Mouse (Mus musculus): Measurements from ENCODE around the gene Xlr3b. TPM values are rescaled to one million over a fixed set of nuclear protein-coding genes. Genes with fewer than 3 reads are reported as not detected.

The Xlr3b gene
- polyA plus RNA-seq (2015; fragmentation: Illumina TruSeq; extraction: RNeasy Lipid Tissue Mini Kit (QIAGEN cat#74804); ENCODE audit: insufficient read depth, low read depth, low replicate concordance), result 1.0 TPM

DNA sequence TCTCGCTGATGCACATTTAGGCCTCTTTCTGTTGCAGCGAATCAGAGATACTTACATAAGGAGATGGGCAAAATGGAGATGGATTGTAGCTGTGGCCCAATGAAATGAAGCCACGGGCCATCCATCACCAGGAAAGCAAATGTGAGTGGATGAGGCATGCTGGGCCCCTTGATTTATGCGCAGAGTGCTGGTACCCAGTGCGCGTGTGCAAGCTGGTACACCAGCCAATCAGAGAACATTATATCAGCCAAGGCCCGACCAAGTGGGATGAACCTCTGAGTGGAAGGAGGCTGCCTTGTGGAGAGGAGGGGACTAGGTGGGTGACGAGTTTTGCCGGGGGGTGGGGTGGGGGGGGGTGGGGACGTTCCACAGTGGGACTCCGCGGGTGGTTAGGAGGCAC is at the start of gene Xlr3b:
Gene Xlr3b, plus strand, starts transcription at position 274 of the 400 bp plus-strand sequence.

GRCm38 (mm10) chrX:73148496-73148895 is 43.5 kb upstream of the Xlr3b start, which contains the start of gene Xlr5b:
TSS of gene Xlr5b (plus strand) at chrX:73148796.

GRCm38 (mm10) chrX:73149350-73149749 is 42.7 kb upstream of the Xlr3b start, which contains the start of gene DXBay18:
TSS of gene DXBay18 (minus strand) at chrX:73149450.

GRCm38 (mm10) chrX:73176889-73177288 is 15.1 kb upstream of the Xlr3b start, which contains the start of gene Spin2d:
TSS of gene Spin2d (minus strand) at chrX:73176989.

DNA sequence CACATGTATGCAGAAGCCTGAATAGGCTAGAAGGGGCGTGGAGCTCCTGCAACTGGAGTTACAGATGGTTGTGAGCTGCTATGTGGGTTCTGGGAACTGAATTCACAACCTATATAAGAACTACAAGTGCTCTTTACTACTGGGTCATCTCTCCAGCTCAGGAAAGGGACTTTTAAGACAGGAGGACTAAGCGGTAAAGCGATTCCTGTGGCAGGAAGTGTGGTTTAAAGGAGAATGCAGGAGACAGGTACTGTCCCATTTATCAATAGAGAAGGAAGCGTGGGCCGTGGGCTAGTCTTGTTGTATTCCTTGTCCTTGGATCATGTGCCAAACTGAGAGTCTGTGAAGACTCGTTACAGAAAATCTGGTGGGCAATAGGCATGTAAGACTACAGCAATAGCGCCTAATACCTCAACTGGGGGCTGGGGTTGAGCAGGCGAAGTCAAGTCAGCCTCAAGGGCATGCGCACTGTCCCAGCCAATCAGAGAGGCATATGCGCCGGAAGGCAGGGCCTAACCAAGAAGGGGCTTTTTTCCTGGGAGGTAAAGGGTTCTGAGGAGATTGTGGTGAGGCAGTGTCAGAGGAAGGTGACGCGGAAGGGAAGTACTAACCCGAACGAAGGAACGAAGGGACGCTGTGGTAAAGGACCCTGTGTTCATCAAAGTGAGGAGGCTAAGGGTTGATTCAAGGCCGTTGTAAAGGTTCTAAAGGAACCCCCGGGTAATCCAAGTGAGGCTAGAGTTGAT is 22.0 kb downstream of the Xlr3b start, which contains the start of gene Xlr4b:
Gene Xlr4b, plus strand, starts transcription at position 515 of the 746 bp plus-strand sequence.

DNA sequence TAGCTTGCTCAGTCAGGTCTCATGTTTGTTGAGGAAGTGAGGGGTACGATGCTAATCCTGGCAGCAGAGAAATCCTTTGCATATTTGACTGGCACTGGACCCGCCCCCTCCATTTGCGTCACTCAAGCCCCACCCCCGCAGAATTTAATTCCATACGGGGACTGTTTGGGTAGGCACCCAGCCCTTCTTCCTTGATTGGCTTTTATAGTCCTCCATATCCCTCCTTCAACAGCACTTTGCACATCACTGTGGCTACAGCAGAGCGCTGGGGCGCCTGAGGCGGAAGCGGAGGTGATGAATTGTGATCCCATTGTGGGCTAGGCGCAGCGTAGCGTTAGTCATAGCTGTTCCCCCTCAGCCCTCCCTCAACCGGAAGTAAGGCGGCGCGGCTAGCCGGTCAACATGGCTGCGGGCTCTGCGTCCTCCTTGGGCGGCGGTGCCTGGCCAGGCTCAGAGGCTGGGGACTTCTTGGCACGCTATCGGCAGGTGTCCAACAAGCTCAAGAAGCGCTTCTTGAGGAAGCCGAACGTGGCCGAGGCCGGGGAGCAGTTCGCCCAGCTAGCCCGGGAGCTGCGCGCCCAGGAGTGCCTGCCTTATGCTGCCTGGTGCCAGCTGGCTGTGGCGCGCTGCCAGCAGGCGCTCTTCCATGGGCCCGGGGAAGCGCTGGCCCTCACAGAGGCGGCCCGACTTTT is 36.1 kb downstream of the Xlr3b start, which contains the start of gene F8a:
Gene F8a, plus strand, starts transcription at position 378 of the 692 bp plus-strand sequence.

DNA sequence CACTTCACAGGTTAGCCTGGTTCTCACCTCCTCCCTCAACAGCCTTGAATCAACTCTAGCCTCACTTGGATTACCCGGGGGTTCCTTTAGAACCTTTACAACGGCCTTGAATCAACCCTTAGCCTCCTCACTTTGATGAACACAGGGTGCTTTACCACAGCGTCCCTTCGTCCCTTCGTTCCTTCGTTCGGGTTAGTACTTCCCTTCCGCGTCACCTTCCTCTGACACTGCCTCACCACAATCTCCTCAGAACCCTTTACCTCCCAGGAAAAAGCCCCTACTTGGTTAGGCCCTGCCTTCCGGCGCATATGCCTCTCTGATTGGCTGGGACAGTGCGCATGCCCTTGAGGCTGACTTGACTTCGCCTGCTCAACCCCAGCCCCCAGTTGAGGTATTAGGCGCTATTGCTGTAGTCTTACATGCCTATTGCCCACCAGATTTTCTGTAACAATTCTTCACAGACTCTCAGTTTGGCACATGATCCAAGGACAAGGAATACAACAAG is 50.9 kb downstream of the Xlr3b start, which contains the start of gene Xlr4c:
Gene Xlr4c, minus strand, starts transcription at position 310 of the 505 bp plus-strand sequence.

Other genes with a start within 250 kb of the Xlr3b start
- 4.1 TPM for gene Zfp185, start 204.9 kb upstream of the Xlr3b start, polyA plus RNA-seq (2015; fragmentation: Illumina TruSeq; extraction: RNeasy Lipid Tissue Mini Kit (QIAGEN cat#74804); ENCODE audit: insufficient read depth, low read depth, low replicate concordance)
- gene Pnma5, start 155.1 kb upstream of the Xlr3b start, polyA plus RNA-seq (2015; fragmentation: Illumina TruSeq; extraction: RNeasy Lipid Tissue Mini Kit (QIAGEN cat#74804); ENCODE audit: insufficient read depth, low read depth, low replicate concordance), result not detected
- gene Pnma3, start 127.4 kb upstream of the Xlr3b start, polyA plus RNA-seq (2015; fragmentation: Illumina TruSeq; extraction: RNeasy Lipid Tissue Mini Kit (QIAGEN cat#74804); ENCODE audit: insufficient read depth, low read depth, low replicate concordance), result not detected
- gene Xlr4a, start 109.7 kb upstream of the Xlr3b start, polyA plus RNA-seq (2015; fragmentation: Illumina TruSeq; extraction: RNeasy Lipid Tissue Mini Kit (QIAGEN cat#74804); ENCODE audit: insufficient read depth, low read depth, low replicate concordance), result 1.0 TPM
- gene Xlr3a, start 95.1 kb upstream of the Xlr3b start, polyA plus RNA-seq (2015; fragmentation: Illumina TruSeq; extraction: RNeasy Lipid Tissue Mini Kit (QIAGEN cat#74804); ENCODE audit: insufficient read depth, low read depth, low replicate concordance), result 4.9 TPM
- gene Gm14685, start 75.2 kb upstream of the Xlr3b start, polyA plus RNA-seq (2015; fragmentation: Illumina TruSeq; extraction: RNeasy Lipid Tissue Mini Kit (QIAGEN cat#74804); ENCODE audit: insufficient read depth, low read depth, low replicate concordance), result not detected
- not detected for gene Xlr5b, start 43.4 kb upstream of the Xlr3b start, polyA plus RNA-seq (2015; fragmentation: Illumina TruSeq; extraction: RNeasy Lipid Tissue Mini Kit (QIAGEN cat#74804); ENCODE audit: insufficient read depth, low read depth, low replicate concordance)
- gene DXBay18, start 42.8 kb upstream of the Xlr3b start, polyA plus RNA-seq (2015; fragmentation: Illumina TruSeq; extraction: RNeasy Lipid Tissue Mini Kit (QIAGEN cat#74804); ENCODE audit: insufficient read depth, low read depth, low replicate concordance), result not detected
- gene Spin2d, start 15.2 kb upstream of the Xlr3b start, polyA plus RNA-seq (2015; fragmentation: Illumina TruSeq; extraction: RNeasy Lipid Tissue Mini Kit (QIAGEN cat#74804); ENCODE audit: insufficient read depth, low read depth, low replicate concordance), result not detected
- gene Xlr4b, start 22.1 kb downstream of the Xlr3b start, polyA plus RNA-seq (2015; fragmentation: Illumina TruSeq; extraction: RNeasy Lipid Tissue Mini Kit (QIAGEN cat#74804); ENCODE audit: insufficient read depth, low read depth, low replicate concordance), result not detected
- gene F8a, start 36.1 kb downstream of the Xlr3b start, polyA plus RNA-seq (2015; fragmentation: Illumina TruSeq; extraction: RNeasy Lipid Tissue Mini Kit (QIAGEN cat#74804); ENCODE audit: insufficient read depth, low read depth, low replicate concordance), result 3.2 TPM
- not detected for gene Xlr4c, start 50.9 kb downstream of the Xlr3b start, polyA plus RNA-seq (2015; fragmentation: Illumina TruSeq; extraction: RNeasy Lipid Tissue Mini Kit (QIAGEN cat#74804); ENCODE audit: insufficient read depth, low read depth, low replicate concordance)
- not detected for gene Xlr3c, start 73.2 kb downstream of the Xlr3b start, polyA plus RNA-seq (2015; fragmentation: Illumina TruSeq; extraction: RNeasy Lipid Tissue Mini Kit (QIAGEN cat#74804); ENCODE audit: insufficient read depth, low read depth, low replicate concordance)
- gene Xlr5a, start 100.8 kb downstream of the Xlr3b start, polyA plus RNA-seq (2015; fragmentation: Illumina TruSeq; extraction: RNeasy Lipid Tissue Mini Kit (QIAGEN cat#74804); ENCODE audit: insufficient read depth, low read depth, low replicate concordance), result not detected
- not detected for gene Xlr5c, start 100.8 kb downstream of the Xlr3b start, polyA plus RNA-seq (2015; fragmentation: Illumina TruSeq; extraction: RNeasy Lipid Tissue Mini Kit (QIAGEN cat#74804); ENCODE audit: insufficient read depth, low read depth, low replicate concordance)
- not detected for gene Gm45015, start 144.6 kb downstream of the Xlr3b start, polyA plus RNA-seq (2015; fragmentation: Illumina TruSeq; extraction: RNeasy Lipid Tissue Mini Kit (QIAGEN cat#74804); ENCODE audit: insufficient read depth, low read depth, low replicate concordance)
- 3.6 TPM for gene Zfp275, start 150.4 kb downstream of the Xlr3b start, polyA plus RNA-seq (2015; fragmentation: Illumina TruSeq; extraction: RNeasy Lipid Tissue Mini Kit (QIAGEN cat#74804); ENCODE audit: insufficient read depth, low read depth, low replicate concordance)
- gene Gm18336, start 206.5 kb downstream of the Xlr3b start, polyA plus RNA-seq (2015; fragmentation: Illumina TruSeq; extraction: RNeasy Lipid Tissue Mini Kit (QIAGEN cat#74804); ENCODE audit: insufficient read depth, low read depth, low replicate concordance), result not detected
- gene Zfp92, start 218.9 kb downstream of the Xlr3b start, polyA plus RNA-seq (2015; fragmentation: Illumina TruSeq; extraction: RNeasy Lipid Tissue Mini Kit (QIAGEN cat#74804); ENCODE audit: insufficient read depth, low read depth, low replicate concordance), result 0.31 TPM
- not detected for gene Trex2, start 243.1 kb downstream of the Xlr3b start, polyA plus RNA-seq (2015; fragmentation: Illumina TruSeq; extraction: RNeasy Lipid Tissue Mini Kit (QIAGEN cat#74804); ENCODE audit: insufficient read depth, low read depth, low replicate concordance)

Data from pancreas, adult 10 weeks (tissue).